Mouse (Mus musculus) stomach, postnatal 0 days (tissue): Measurements from ENCODE around the gene Lsp1.

Experiments used
- CTCF ChIP-seq: IDR thresholded peaks from 2 replicates; pipeline ENCODE4 v1.5.1; 2016; ENCODE audit warnings: antibody characterized with exemption, low read depth, mild to moderate bottlenecking, moderate library complexity
- EP300 ChIP-seq: optimal IDR thresholded peaks from 2 replicates; pipeline ENCODE3; 2016; ENCODE audit warnings: antibody characterized with exemption

GRCm38 (mm10) chr7:142470808-142471413 lies 10.3 kb downstream of the Lsp1 start:
- TF ChIP-seq CTCF (no peak), EP300 (no peak)
